Mouse (Mus musculus) small intestine, adult 2 months (tissue): Measurements from ENCODE around the gene Clec2l. TPM values are rescaled to one million over a fixed set of nuclear protein-coding genes. Genes with fewer than 3 reads are reported as not detected.

ENCODE experiments used
- H3K27ac ChIP-seq: fragments of 200-500 bp; 2 replicates; pipeline ENCODE4 v1.5.1; 2012; ENCODE audit warnings: low read depth, low read length, control low read depth, inconsistent platforms; ENCODE audit not compliant: insufficient read depth
- H3K27me3 ChIP-seq: fragments of 200-500 bp; 2 replicates; pipeline ENCODE4 v1.6.1; 2012; ENCODE audit warnings: mild to moderate bottlenecking, moderate library complexity, low read length, inconsistent platforms; ENCODE audit not compliant: control insufficient read depth, insufficient read depth
- H3K36me3 ChIP-seq: fragments of 200-500 bp; 2 replicates; pipeline ENCODE4 v1.6.1; 2012; ENCODE audit warnings: mild to moderate bottlenecking, low read length, control low read depth, inconsistent platforms; ENCODE audit not compliant: control insufficient read depth, insufficient read depth
- H3K4me1 ChIP-seq: fragments of 200-500 bp; 2 replicates; pipeline ENCODE4 v1.6.1; 2012; ENCODE audit warnings: low read length, inconsistent platforms, mixed read lengths; ENCODE audit not compliant: control insufficient read depth, insufficient read depth, insufficient read length
- H3K4me3 ChIP-seq: fragments of 200-500 bp; 2 replicates; pipeline ENCODE4 v1.5.1; 2012; ENCODE audit warnings: low read depth, mild to moderate bottlenecking, control low read depth, inconsistent platforms, low read length, moderate library complexity
- CTCF ChIP-seq: fragments of 200-500 bp; IDR thresholded peaks from 2 replicates; pipeline ENCODE4 v1.5.1; 2012; ENCODE audit warnings: low read depth, mild to moderate bottlenecking, control low read depth, inconsistent platforms, low read length, moderate library complexity, mixed read lengths; ENCODE audit not compliant: insufficient replicate concordance, insufficient read length; ENCODE audit errors: extremely low read depth
- POLR2A ChIP-seq: fragments of 200-500 bp; IDR thresholded peaks from 2 replicates; pipeline ENCODE4 v1.6.1; 2012; ENCODE audit warnings: low read depth, mild to moderate bottlenecking, control low read depth, inconsistent platforms, low read length, moderate library complexity
- WGBS: fragments of 180-500 bp; shearing (Covaris S2); methylation state at CpG from one replicate; pipeline ENCODE4 v1.1.7; 2018; 5-methylcytosine and 5-hydroxymethylcytosine counted together
- polyA plus RNA-seq: library from polyadenylated mRNA; depleted of rRNA; stranded (reverse); fragments of >200 nt; gene quantifications from 2 replicates; pipeline ENCODE4 v1.2.3, GENCODE M21; 2012

Clec2l gene
- polyA plus RNA-seq, 1 experiment = 0.53 TPM

DNA sequence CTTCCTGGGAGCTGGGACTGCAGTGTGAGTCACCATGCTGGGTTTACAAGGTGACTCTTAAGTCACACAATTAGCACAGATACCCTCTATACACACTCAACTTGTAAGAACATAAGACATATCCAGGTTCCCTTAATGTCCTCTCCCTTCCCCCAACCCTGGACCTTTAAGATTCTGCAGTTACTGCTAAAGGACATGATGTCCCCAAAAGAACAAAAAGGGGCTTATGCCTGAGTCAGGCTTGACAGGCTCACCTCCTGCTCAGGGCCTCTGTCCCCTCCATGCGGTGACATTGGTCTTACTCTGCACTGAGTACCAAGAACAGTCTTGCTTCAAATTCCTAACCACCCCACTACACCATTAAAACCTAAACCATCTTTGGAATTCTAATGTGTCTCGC lies 30.0 kb upstream of the Clec2l start:
- Histone ChIP-seq H3K4me1 (peaks cover 5% of the 10 kb centered on the region), H3K36me3 (no peaks in the 10 kb centered on the region), H3K27ac (no peak overlapping the region), H3K4me3 (no peak overlapping the region), H3K27me3 (peaks cover 24% of the 10 kb centered on the region)
- WGBS = 96% methylated on average over 2 of the region's 2 CpGs
- no peak for TF ChIP-seq CTCF
- no peak for TF ChIP-seq POLR2A

GRCm38 (mm10) chr6:38634461-38634860 lies 28.4 kb upstream of the Clec2l start:
- peaks cover 5% of the 10 kb centered on the region for H3K4me1 ChIP-seq
- no peak for TF ChIP-seq CTCF
- no peak for TF ChIP-seq POLR2A
- no peak overlapping the region for H3K27ac ChIP-seq
- H3K4me3 ChIP-seq = no peak overlapping the region
- peaks cover 30% of the 10 kb centered on the region for H3K27me3 ChIP-seq
- H3K36me3 ChIP-seq = no peaks in the 10 kb centered on the region
- 83% methylated on average over 8 of the region's 8 CpGs for WGBS

- peak overlapping the region; percentile 65 for H3K4me3 ChIP-seq
- WGBS = 1% methylated on average over 67 of the region's 72 CpGs
- H3K27ac ChIP-seq = no peak overlapping the region
- H3K27me3 ChIP-seq = peaks cover 37% of the 10 kb centered on the region
- H3K4me1 ChIP-seq = peaks cover 7% of the 10 kb centered on the region
- TF ChIP-seq POLR2A (no peak), CTCF (no peak)
- H3K36me3 ChIP-seq = no peaks in the 10 kb centered on the region
Observed at GRCm38 (mm10) chr6:38635941-38636851, 26.7 kb upstream of the Clec2l start.

GRCm38 (mm10) chr6:38636852-38637618 lies 25.8 kb upstream of the Clec2l start, which contains the start of gene Klrg2:
Klrg2 (minus strand) TSS chr6:38637242.
- Histone ChIP-seq H3K4me1 (peaks cover 7% of the 10 kb centered on the region), H3K27me3 (peaks cover 37% of the 10 kb centered on the region), H3K4me3 (peak within 1 kb of the TSS; percentile 65), H3K27ac (no peak within 1 kb of the TSS), H3K36me3 (no peaks in the 10 kb centered on the region)
- WGBS = 1% methylated on average over 60 of the region's 60 CpGs
- no peak for TF ChIP-seq POLR2A
- TF ChIP-seq CTCF = no peak

DNA sequence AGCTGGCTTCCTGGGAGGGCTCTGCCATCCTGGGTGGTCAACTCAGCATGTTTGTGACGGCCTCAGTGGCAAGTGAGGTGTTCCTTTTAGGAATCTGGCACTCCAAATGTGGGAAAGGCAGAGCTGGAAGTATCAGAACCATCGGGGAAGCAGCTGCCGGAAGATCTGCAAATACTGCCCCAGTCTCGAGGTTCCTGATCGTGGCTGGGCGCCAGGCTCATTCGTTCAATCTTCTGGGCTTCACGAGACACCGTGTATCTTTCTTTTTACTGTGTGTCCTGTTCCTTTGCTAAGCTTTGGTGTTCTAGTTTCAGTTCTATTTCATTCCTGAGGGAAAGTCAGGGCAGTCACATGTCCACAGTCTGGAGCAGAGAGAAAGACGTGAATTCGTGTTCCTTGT lies 22.5 kb upstream of the Clec2l start:
- H3K27ac ChIP-seq = no peak overlapping the region
- H3K36me3 ChIP-seq = no peaks in the 10 kb centered on the region
- WGBS = 22% methylated on average over 11 of the region's 11 CpGs
- H3K4me3 ChIP-seq = no peak overlapping the region
- H3K27me3 ChIP-seq = peaks cover 33% of the 10 kb centered on the region
- TF ChIP-seq POLR2A (no peak), CTCF (no peak)
- peaks cover 7% of the 10 kb centered on the region for H3K4me1 ChIP-seq

DNA sequence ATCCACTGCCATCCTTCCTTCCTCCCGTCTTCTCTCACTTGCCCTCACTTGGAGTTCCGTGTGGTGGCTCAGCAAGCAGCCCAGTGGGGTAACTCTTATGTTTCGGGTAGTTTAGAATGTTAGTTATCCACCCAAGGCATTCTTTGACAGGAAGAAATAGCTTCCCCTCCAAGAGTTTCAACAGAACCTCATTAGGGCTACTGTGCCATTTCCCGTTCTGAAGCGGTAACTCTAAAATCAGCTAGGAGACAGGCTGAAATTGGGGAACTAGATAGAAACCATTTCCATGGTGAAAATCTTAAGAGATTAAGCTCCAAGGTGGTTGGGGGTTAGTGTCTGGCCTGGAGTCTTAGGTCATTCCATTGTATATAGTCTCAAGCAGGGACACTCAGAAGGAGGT lies 21.6 kb upstream of the Clec2l start:
- Histone ChIP-seq H3K27me3 (peaks cover 25% of the 10 kb centered on the region), H3K36me3 (no peaks in the 10 kb centered on the region), H3K4me3 (no peak overlapping the region), H3K4me1 (peaks cover 6% of the 10 kb centered on the region), H3K27ac (no peak overlapping the region)
- TF ChIP-seq CTCF (no peak), POLR2A (no peak)
- 72% methylated on average over 5 of the region's 5 CpGs for WGBS

DNA sequence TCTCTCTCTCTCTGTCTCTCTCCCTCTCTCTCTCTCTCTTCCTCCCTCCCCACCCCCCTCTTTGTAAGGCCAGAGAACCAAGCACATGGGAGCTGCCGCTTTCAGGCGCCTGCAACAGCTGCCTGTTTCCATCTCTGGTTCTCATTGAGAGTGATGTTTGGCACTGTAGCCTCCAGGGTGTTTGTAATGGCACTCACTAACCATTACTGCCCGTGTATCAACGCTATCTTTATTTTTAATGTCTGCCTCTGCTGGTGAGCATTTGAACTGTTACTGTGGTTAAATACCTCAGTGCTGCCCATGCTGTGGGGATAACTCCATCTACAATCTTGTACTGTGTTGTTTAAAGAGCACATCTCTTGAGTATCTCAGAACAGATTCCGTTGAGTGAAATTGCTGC lies 21.2 kb upstream of the Clec2l start:
- WGBS = 43% methylated on average over 5 of the region's 5 CpGs
- TF ChIP-seq POLR2A (no peak), CTCF (no peak)
- no peak overlapping the region for H3K4me3 ChIP-seq
- no peaks in the 10 kb centered on the region for H3K36me3 ChIP-seq
- peaks cover 21% of the 10 kb centered on the region for H3K27me3 ChIP-seq
- H3K4me1 ChIP-seq = peaks cover 6% of the 10 kb centered on the region
- H3K27ac ChIP-seq = no peak overlapping the region
